Mouse (Mus musculus) fibroblast of lung, adult 2 months (primary cell): Measurements from ENCODE around the gene Slc25a29.

Experiments used
- DNase-seq: peaks from one replicate; pipeline ENCODE4 v3.0.0-alpha.2; 2011; ENCODE audit warnings: low read depth

Gene Slc25a29

DNA sequence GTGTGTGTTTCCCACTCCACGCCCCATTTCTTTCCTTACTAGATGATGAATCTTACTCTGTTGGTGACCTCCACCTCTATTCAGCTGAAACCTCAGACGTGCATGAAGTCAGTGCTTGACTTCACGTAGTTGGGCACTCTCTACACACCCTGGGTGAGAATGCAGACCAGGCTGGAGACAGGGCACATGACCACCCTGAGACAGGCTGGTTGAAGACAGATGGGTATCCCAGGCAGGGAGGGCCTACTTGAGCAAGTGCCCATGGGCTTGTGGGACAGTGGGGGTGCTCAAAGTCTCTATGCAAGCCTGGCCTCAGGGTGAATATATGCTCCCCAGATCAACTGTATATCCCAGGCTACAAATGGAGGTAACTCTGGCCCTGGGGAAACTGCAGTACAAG lies 1.3 kb downstream of the Slc25a29 start:
- no peak for DNase-seq

DNA sequence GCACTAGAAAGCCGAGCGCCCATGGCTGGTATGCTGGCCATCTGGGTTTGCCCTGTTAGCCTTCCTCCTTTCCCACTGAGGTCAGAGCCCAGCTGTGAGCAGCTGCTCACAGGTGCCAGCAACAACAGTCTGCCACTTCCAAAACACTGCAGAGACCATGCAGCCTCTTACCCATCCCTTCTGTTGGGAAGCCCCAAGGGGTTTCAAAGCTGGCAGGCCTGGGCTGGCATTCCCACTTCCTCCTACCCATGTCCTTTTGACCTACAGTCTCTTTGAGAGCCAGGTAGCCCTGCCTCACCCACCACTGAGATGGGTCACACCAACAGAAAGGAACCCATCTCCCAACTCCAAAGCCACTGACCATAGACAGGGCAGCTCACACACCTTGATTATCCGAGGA lies 2.3 kb downstream of the Slc25a29 start:
- DNase-seq: no peak

DNA sequence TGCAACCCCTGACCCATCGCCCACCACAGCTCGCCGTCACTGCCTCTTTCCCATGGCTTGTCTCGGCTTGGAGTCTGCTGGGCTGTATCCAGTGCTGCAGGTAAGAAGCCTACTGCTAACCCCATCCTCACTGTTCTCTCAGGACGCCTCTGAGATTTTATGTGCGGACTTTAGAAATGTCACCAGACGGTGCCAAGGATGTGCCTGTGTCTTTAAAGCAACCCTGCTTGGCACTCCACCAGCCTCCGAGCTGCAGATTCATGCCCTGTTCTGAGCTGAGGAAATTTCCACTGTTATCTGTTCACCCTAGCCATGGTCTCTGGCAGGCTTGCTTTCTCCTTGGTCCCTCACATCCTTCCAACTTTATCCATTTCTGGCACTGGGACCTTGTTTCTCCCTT lies 2.8 kb downstream of the Slc25a29 start:
- no peak for DNase-seq

DNA sequence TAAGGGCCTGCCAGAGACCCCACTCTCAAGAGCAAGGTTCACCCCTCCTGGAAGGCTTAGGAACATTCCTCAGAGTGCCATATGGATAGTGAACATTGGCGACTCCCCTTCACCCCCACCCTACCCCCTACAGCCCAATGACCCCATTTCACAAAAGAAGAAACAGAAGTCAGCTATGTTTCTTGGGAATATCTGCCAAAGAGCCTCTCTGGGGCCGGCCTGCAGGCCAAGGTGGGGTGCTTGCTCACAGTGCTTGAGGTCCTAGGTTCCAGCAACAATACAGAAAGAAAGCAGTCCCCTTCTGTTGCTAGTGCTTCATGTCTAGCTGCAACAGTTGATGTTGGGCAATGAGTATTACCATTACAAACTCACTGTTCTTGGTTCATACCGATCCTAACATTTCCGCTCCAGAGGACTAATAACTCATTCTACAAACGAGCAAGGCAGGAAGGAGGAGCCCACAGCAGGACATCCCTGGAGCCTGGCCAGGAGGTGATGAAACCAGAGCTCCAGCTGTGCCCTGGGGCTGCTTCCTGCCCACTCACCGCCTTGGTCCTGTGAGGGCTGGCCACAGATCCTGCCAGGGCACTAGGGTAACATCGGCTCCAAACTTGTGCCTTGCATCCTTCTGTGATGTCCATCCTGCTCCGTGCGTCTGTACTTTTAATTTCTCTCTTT lies 3.6 kb downstream of the Slc25a29 start:
- no peak for DNase-seq

DNA sequence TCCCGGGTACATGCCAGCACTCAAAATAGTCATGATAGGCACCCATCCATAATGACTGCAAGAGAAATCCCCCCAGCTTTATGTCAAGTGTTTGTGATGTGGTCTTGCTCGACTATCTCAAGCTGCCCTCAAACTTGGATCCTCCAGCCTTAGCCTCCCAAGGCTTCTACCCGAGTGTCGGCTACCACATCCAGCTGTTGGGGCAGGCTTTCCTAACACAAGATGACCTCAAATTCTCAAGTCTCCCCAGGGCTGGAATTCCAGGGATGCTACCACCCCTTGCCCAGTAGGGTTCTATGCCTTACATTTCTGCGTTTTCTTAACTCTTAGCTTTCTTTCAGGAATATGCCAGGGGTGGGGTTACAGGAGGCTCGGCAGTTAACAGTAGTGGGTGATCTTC lies 5.3 kb downstream of the Slc25a29 start:
- no peak for DNase-seq

DNA sequence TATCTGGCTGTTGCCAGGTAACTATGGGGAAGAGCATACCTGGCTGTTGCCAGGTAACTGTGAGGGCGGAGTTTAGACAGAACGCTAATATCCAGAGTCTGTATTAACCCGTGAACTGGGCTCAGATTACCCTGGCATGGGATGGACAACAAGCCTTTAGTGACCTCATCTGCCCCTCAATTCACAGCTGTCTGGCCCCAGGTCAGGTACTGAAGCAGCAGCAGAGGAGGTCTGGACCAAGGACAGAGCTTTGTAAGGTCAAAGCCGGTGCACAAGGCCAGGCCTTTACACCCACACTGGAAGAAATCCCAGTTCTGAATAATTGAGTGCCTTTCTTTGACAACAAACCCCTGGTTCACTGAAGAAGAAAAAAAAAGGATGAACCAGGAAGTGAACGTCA lies 6.0 kb downstream of the Slc25a29 start:
- DNase-seq: no peak

DNA sequence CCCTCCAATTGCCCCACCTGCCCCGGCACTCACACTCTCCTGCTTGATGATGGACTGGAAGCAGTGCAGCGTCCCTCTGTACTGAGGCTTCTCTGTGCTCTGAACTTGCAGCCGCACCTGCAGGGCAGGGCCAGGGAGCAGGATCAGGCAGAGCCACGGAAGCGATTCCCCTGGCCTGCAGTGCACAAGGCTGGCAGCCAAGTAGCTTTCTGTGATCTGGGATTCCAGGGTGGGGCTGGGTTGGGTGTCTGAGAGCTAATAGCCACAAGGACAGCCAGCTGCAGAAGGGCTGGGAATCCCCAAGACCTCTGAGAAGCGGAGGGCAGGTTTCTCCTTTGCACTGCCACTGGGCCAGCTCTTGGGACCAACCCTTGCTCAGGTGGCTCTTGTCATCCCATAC lies 8.0 kb downstream of the Slc25a29 start:
- DNase-seq: no peak

DNA sequence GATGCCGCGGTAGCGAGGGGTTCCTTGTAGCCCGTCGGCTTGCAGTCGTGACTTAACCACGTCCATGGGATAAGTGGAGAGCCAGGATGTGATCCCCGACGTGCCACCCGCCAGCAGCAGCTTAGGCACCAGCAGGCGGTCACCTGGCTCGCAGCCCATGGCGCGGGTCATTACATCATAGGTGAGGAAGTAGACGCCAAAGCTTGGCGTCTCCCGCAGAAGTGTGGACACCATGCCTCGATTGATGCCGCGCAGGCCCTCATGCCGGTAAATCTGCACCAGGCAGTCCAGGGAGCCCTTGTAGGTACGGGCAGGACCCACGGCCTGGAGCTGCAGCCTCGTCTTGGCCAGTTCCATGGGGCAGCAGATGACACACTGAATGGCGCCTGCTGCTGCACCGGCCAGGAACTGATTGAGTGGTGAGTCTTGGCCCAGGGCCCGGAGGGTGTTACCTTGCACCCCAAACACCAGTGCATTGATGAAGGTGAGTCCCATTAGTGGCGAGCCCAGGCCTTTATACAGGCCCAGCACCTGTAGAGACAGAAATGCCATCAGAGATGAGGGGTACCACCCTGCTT lies 8.6 kb downstream of the Slc25a29 start:
- no peak for DNase-seq

DNA sequence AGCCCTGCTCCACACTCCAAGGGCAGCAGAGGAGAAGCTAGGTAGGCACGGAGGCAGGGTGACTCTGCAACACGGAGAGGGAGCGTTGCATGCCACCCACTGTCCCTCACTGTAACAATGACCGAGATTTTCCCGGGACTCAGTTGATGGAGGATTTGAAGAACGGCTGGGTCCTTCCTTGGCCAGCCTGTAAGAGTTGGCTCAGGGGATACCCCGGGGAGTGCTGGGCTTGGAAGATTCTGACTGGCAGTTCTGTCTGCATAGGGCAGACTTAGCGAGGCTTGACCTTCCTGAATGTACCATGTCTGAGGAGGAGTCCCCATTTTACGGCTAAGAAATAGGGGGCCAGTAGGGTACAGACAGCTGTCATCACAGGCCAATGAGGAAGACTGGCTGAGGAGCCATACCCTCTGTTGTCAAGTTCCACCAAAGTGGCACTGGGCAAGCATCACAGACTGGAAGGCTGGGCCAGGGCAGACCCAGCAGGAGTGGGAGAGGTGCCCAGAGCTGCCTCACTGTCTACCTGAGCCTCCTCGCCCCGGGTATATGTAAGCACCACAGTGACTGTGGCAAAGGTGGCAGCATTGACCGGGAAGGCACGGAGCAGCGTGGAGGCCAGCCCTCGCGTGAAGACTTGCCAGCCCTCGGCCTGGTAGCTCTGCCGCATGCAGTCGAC lies 9.3 kb downstream of the Slc25a29 start:
- DNase-seq: no peak

DNA sequence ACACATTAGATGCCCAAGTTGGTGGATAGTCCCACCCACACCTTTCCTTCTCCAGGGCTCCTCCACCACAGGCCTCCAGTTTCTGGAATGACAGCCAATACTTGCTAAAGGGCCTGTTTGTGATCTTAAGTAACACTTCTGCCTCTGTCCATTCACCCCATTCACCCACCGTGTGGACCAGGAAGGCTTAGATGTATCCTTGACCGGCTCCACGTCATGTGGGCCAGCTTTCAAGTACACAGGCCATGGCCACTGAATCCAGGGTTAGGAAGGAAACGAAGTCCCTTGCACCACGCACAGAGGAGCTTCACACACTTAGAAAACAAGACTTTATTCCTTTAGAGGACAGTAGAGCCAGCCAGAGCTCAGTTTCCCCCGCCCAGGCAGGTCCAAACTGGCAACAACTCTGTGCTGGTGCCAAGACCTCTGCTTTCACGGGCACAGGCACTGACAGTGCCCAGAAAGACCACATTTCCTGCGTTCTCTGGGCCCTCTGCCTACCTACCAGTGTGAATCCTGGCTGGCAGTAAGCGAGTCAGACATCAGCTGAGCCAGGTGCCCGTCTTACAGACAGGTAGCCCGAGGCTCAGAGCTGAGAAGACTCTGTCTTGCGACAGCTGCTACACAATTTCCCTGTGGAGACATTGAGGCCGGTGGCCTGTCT lies 10.0 kb downstream of the Slc25a29 start:
- no peak for DNase-seq

DNA sequence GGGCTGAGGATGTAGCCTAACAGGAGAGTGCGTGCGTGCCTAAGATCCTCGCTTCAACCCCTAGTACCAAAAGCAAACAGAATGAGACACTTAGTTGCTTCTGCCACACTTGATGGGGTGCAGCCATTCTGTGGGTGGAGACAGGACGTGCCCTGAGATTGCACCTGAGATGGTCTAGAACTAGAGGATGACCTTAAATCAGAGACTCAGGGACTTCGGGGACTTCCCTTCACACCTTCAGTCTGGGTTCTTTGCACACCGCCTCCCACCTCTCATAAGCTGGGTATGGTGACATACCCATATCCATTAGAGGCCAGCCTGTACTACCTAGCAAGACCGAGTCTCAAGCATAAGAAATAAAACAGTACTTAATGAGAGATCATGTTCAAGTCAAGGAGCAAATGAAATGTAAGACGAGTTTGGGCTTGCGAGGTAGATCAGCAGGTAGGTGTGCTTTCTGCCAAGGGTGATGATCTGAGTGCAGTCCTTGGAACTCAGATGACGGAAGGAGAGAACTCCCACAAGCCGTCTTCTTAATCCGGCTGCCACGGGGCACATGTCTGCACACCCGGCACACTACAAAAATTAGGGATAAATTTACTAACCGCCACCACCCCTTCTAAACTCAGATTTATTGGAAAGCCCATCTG lies 11.3 kb downstream of the Slc25a29 start:
- DNase-seq: no peak

DNA sequence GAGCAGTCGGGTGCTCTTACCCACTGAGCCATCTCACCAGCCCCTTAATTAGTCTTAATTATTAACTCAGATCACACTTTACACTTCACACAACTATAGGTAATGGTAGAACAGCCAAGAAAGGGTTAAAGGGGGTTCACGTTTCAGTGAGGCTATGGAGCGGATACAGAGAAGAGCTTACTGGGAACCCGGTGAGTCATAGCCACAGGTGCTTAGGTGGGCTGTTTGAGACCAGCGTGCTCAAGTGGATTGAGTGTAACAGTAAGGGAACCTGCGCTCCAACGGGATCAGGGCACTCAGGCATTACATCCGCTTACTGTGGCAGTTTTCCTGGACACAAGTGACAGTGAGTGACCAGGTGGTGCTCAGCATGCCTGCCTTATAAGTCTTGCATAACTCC lies 12.6 kb downstream of the Slc25a29 start:
- no peak for DNase-seq

DNA sequence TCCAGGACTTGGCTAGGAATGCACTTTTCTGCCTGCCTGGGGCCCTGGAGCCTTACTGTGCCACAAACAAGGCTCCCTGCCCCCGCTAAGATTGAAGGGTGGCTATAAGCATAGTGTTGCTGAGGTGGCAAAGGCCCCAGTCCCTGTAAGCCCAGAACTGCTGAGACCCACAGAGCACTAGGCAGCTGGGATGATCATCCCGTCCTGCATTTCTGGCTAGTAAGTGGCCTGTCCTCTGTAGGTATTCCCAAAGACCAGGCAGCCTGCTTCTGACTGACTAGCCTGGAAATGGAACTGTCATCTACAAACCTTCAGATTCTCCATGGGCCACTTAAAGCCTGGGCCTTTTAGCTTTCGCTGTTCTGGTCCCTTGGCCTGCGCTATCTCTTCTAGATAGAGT lies 15.2 kb downstream of the Slc25a29 start:
- no peak for DNase-seq

DNA sequence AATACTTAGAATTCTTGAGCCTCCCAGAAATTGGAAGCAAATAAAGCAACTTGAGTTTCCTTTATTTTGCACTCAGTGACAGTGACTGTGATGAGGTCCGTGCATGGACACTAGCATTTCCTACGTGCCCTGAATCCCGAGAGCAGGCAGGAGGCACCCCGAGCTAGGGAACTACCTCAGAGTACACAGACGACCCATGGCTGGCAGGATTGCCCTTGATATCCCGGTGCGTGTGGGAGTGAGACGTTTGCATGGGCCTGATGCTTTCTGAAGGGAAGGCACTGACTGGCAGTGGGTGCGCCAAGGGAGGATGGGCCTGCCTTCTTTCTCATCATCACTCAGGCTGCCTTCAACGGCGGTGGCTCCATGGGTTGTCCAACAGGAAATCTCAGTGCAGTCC lies 19.1 kb downstream of the Slc25a29 start:
- DNase-seq: no peak

DNA sequence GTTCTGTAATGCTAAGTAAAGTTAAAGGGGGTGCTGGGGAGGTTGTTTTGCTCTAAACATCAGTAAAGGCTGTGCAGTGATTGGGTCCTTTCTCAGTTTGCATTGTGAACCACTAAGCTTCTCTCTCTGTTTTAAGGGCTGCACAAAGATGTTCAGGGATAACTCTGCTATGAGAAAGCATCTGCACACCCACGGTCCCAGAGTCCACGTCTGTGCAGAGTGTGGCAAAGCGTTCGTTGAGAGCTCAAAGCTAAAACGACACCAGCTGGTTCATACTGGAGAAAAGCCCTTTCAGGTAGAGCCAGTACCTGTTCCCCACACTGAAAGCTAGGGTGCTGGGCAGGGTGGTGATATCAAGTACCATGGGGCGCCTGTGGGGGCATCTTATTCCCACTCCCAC lies 21.2 kb downstream of the Slc25a29 start:
- DNase-seq: no peak

DNA sequence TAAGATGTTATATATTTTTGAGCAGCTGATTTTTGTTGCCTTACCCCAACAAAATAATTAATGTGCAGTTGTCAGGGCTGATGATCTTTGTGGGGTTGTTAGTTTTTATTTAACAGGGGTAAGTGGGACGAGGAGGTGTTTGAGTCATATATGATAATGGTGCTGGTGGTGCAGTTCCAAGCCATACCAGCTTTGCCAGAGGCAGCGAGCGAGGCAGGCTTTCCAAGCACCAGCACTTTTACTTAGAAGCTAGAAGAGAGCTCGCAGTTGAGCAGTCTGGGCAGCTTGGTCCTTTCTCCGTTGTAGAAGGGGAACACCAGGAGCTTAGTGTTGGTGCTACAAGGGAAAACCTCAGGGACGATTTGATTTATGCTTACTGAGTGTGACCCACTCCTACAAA lies 23.2 kb downstream of the Slc25a29 start:
- no peak for DNase-seq

DNA sequence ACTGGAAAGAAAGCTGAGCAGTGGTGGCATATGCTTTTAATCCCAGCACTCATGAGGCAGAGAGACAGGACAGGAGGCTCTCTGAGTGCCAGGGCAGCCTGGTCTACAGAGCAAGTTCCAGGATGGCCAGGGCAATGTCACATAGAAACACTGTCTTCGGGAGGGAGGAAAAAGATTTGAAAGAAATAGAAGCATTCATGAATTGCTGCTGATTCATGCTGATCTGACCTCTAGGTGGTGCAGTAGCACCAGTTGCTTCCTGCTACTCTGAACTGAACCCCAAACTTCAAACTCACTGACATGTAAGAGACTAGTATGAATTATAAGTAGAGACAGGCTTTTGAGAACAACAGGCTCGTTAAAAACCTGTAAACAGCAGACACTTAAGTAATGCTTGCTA lies 24.6 kb downstream of the Slc25a29 start:
- peak; percentile 38 for DNase-seq

DNA sequence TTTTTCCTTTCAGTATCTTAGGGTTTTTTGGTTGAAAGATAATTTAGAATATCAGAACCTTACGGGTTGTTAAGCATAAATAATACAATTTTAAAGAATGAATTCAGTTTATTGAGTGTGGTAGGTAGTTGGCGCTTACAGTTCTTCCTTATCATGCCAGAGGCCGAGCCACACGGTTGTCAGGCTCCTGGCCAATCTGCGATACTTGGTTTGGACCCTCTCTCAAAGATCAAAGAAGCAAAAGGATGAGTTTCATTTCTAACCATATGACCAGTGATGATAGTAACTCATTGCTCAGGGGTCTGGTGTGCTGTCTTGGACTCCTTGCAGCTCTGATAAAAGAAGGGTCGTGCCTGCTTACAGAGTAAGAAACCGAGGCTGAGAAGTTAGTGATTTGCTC lies 25.4 kb downstream of the Slc25a29 start:
- no peak for DNase-seq

DNA sequence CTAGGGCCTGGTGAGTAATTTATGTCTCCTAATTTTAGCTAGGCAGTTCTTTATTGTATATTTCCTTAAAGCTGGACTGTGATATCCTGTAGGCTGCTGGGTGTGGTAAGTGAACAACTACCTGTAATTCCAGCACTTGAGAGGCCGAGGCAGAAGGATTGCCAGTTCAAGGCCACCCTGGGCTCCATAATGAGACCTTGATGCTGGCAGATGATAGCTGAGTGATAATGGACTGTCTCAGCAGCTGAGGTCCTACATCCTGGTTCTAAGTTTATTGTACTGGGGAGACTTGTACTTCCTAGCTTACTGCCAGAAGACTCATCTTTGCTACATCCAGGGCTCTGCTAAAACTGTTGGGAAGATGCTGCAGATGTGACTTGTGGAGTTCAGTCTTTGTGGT lies 25.9 kb downstream of the Slc25a29 start:
- DNase-seq: no peak

DNA sequence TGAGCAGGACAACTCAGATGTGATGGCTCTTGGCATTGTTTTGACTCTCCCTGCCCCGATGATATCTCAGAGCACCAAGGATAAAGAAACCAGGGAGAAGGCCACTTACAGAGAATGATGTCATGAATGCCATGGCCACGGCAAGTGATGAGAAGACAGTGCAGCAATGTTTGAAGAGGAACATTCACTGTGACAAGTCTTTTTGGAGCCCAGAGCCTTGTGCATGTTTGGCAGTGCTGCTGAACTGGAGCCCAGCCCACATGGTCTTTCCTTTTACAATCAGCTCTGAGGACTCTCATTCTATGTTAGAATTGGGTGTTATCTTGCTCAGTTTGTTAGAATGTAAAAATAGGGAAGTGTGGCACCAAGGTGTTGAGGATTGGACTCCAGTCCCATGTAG lies 27.2 kb downstream of the Slc25a29 start:
- no peak for DNase-seq

DNA sequence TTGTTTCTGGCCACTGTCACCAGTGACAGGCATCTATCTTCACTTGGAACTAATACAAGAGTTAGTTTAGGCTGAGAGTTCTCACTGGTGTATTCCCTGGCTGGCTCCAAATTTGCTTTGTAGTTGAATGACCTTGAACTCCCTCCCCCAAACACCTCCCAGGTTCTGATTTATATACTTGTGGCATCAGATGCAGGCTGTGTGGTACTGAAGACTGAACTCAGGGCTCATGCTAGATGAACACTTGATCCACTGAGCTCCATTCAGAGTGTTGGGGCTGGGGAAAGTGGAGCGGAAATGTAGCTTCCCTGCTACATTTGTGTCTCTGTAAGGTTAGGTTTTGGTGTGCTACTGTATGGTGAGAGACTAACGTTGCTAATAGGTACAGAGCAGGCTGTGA lies 31.3 kb downstream of the Slc25a29 start:
- DNase-seq: no peak

DNA sequence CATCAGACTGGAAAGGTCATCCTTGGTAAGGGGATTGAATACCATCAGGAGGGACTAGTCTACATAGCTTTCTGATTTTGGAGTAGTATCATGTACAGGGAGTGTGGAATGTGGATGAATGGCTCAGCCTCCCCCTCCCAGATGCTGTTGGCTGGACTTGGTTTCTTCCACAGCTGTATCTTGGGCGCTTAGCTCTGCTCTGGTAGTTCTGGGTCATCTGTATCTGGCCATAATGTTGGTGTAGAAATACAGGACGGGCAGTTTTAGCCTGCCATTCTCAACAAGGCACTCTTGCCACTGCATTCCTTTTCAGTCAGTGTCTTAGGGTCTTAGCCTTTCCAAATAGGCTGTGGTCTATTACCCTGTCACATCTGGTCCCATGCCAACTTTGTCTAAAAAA lies 34.1 kb downstream of the Slc25a29 start:
- DNase-seq: no peak
